20 mouse cellular contexts compared by ENCODE assay signal in genomic region chr16:65611678-65612077, GRCm38 (mm10). TPM values are rescaled to one million over a fixed set of nuclear protein-coding genes. Genes with fewer than 3 reads are reported as not detected.
DNase-seq lines count a peak whose midpoint lies in the region; ATAC-seq and TF ChIP-seq lines count a peak whose summit lies in the region.
"Had no signal": no experiment of that assay in that cellular context is flagged by ENCODE, and none has a peak within 500 bp of the region (broad histone marks: within the 10 kb centered on the region; RNA-seq: fewer than 3 reads in every experiment).

No protein-coding gene starts in this region.

- H3K79me2 ChIP-seq in CH12.LX (replicated peaks; ENCODE audit: control insufficient read depth, extremely low read depth, insufficient read depth, poor library complexity, severe bottlenecking), result no peaks in the 10 kb centered on the region

- WGBS in heart, embryonic 12.5 days, result 82% methylated on average over 1 of the region's 1 CpGs

- dilution Hi-C loops in CH12.LX (cut with MboI; ENCODE audit: extremely low pct_ligation_motif_present, extremely low pct_unique_long_range_greater_than_20kb, low sequenced_read_pairs), result no loop called here

- no peak for ATAC-seq in heart, embryonic 12.5 days (ENCODE audit: insufficient number of reproducible peaks, low FRiP score)
- ATAC-seq: activated CD4-positive, CD25-positive, alpha-beta regulatory T cell, adult 4 months; CD4-positive, CD25-positive, alpha-beta regulatory T cell, adult 4 months; Patski had no signal

- H3K27me3 ChIP-seq in CH12.LX (replicated peaks), result no peaks in the 10 kb centered on the region
- H3K27me3 ChIP-seq in heart, embryonic 12.5 days (replicated peaks), result no peaks in the 10 kb centered on the region

- H3K4me3 ChIP-seq in CH12.LX (replicated peaks in 1 of 3; ENCODE audit: low read depth in 2 of 3, low read length in 2 of 3, poor library complexity in 1 of 3), result no peak overlapping the region
- no peak overlapping the region for H3K4me3 ChIP-seq in ES-E14 (ENCODE audit: insufficient read depth in 1 of 2, low read depth in 1 of 2, low read length in 2 of 2, poor library complexity in 1 of 2, severe bottlenecking in 1 of 2)
- H3K4me3 ChIP-seq in heart, embryonic 12.5 days, result no peak overlapping the region

- no peak overlapping the region for H3K9ac ChIP-seq in CH12.LX (ENCODE audit: insufficient read depth, low read depth)
- no peak overlapping the region for H3K9ac ChIP-seq in ES-E14 (ENCODE audit: insufficient read depth, low read depth, low read length, poor library complexity, severe bottlenecking)
- no peak overlapping the region for H3K9ac ChIP-seq in heart, embryonic 12.5 days

- TF ChIP-seq POLR2A in CH12.LX (IDR thresholded peaks at IDR 0.05; ENCODE audit: low read depth, low read length), result no peak

- H3K36me3 ChIP-seq in CH12.LX (replicated peaks in 1 of 2; ENCODE audit: control insufficient read depth in 1 of 2, insufficient read depth in 1 of 2, low read length in 1 of 2) (no peaks in the 10 kb centered on the region), ES-E14 (ENCODE audit: control insufficient read depth, insufficient read depth, low read length, poor library complexity, severe bottlenecking) (no peaks in the 10 kb centered on the region)
- H3K36me3 ChIP-seq in heart, embryonic 12.5 days, result no peaks in the 10 kb centered on the region
- H3K36me3 ChIP-seq: G1E had no signal

- H3K4me2 ChIP-seq in CH12.LX (ENCODE audit: insufficient read depth, low read depth, poor library complexity, severe bottlenecking), result no peak overlapping the region
- no peak overlapping the region for H3K4me2 ChIP-seq in heart, embryonic 12.5 days

- no peak for TF ChIP-seq CTCF in CH12.LX (conservative IDR thresholded peaks at IDR 0.05 in 1 of 2, IDR thresholded peaks at IDR 0.05 in 1 of 2; ENCODE audit: low read depth in 2 of 2, low read length in 2 of 2)

- DNase-seq in CH12.LX (ENCODE audit: extremely low read depth), result no peak
- no peak for DNase-seq in ES-E14 (ENCODE audit: low read depth, low spot score)
- no peak for DNase-seq in frontal cortex, postnatal 36 days (ENCODE audit: low spot score in 2 of 2)
- DNase-seq: adrenal gland, adult 2 months; adrenal gland, adult 8-10 months; adrenal gland, postnatal 10 days; adrenal gland, postnatal 14 days; adrenal gland, postnatal 25 days; adrenal gland, postnatal 36 days; B cell, adult 2 months; cerebellum, adult 11 months; cerebellum, adult 11-12 months; cerebellum, adult 18-20 months; cerebellum, adult 2 months; cerebellum, adult 8-10 months had no signal

- H3K27ac ChIP-seq in CH12.LX (ENCODE audit: insufficient read depth, low read depth) (no peak overlapping the region), ES-E14 (ENCODE audit: insufficient read depth, low read depth, low read length, poor library complexity, severe bottlenecking) (no peak overlapping the region)
- no peak overlapping the region for H3K27ac ChIP-seq in heart, embryonic 12.5 days (ENCODE audit: poor library complexity, severe bottlenecking)

- no peak for TF ChIP-seq EP300 in CH12.LX (IDR thresholded peaks at IDR 0.05; ENCODE audit: low read length)

- H3K4me1 ChIP-seq in CH12.LX (ENCODE audit: control insufficient read depth in 1 of 2, insufficient read depth in 2 of 2), result peaks cover 0 to 14% of the 10 kb centered on the region in 2 experiments; a peak in 1 of 4 replicates
- no peaks in the 10 kb centered on the region for H3K4me1 ChIP-seq in ES-E14 (ENCODE audit: control insufficient read depth in 2 of 2, insufficient read depth in 2 of 2, low read length in 2 of 2, poor library complexity in 1 of 2)
- no peaks in the 10 kb centered on the region for H3K4me1 ChIP-seq in heart, embryonic 12.5 days (replicated peaks)

- in situ Hi-C loops in CH12.LX (cut with MboI; ENCODE audit: low pct_ligation_motif_present, low pct_unique_long_range_greater_than_20kb, low sequenced_read_pairs) (no loop called here), ES-E14 (cut with MboI; ENCODE audit: low sequenced_read_pairs in 2 of 2, unreplicated experiment in 2 of 2) (no loop called here)

- H3K9me3 ChIP-seq in CH12.LX (replicated peaks; ENCODE audit: low read length), result no peaks in the 10 kb centered on the region
- no peaks in the 10 kb centered on the region for H3K9me3 ChIP-seq in ES-E14 (ENCODE audit: control insufficient read depth, insufficient read depth, low read depth, low read length)
- no peaks in the 10 kb centered on the region for H3K9me3 ChIP-seq in heart, embryonic 12.5 days (replicated peaks)
- H3K9me3 ChIP-seq: G1E had no signal

- TF ChIP-seq RAD21 in CH12.LX (IDR thresholded peaks at IDR 0.05; ENCODE audit: low read depth, low read length), result no peak

TF ChIP-seq in CH12.LX, 34 proteins besides CTCF, POLR2A, EP300 and RAD21:
- TF ChIP-seq BHLHE40 (IDR thresholded peaks at IDR 0.05; ENCODE audit: low read depth, low read length) (no peak), CHD2 (IDR thresholded peaks at IDR 0.05; ENCODE audit: low read length) (no peak), ZMIZ1 (IDR thresholded peaks at IDR 0.05; ENCODE audit: low read depth, low read length) (no peak), MAFK (IDR thresholded peaks at IDR 0.05; ENCODE audit: insufficient replicate concordance, low read length) (peak; percentile 70; the same call in 1 of the 2 replicates), POLR2AphosphoS2 (IDR thresholded peaks at IDR 0.05; ENCODE audit: low read depth, low read length) (no peak), MEF2A (IDR thresholded peaks at IDR 0.05; ENCODE audit: borderline replicate concordance, low read depth, low read length) (no peak), SMC3 (IDR thresholded peaks at IDR 0.05; ENCODE audit: low read depth, low read length) (no peak)

TF ChIP-seq in ES-E14, 5 proteins besides CTCF, POLR2A, EP300 and RAD21:
- TF ChIP-seq MAFK (IDR thresholded peaks at IDR 0.05; ENCODE audit: insufficient read depth, low read depth, low read length) (peak; percentile 68), ZNF384 (IDR thresholded peaks at IDR 0.05; ENCODE audit: low read depth, low read length) (no peak)

RNA-seq across cellular contexts. Expression of gene Chmp2b, which starts 49.2 kb away (rescaled TPM):
- total RNA-seq in CH12.LX (2012; rRNA removed) (28.0 and 28.2 TPM in 2 replicates), CH12.LX (2014; rRNA removed) (70.4 and 77.4 TPM in 2 replicates), ES-E14 (2012; rRNA removed) (7.0 and 14.5 TPM in 2 replicates)
- 50.3 and 64.0 TPM in 2 replicates for polyA plus RNA-seq in CH12.LX (2012; ENCODE audit: insufficient read length, low read depth)
- 61.0 and 63.3 TPM in 2 replicates for polyA plus RNA-seq in heart, embryonic 12.5 days (2016; fragmentation: Nextera tagmentation; extraction: Ambion mirVana)
